Mouse (Mus musculus) R1 (cell line): ENCODE results near the gene Dlat.

ENCODE experiments used
- DNase-seq: peaks from one replicate; pipeline ENCODE4 v3.0.0-alpha.2; 2018; ENCODE audit warnings: low read depth, low spot score

Gene Dlat

GRCm38 (mm10) chr9:50659392-50660217 lies at the start of gene Dlat:
TSS of gene Dlat (minus strand) at chr9:50659780.
- peak; percentile 91 for DNase-seq

- peak; percentile 40 for DNase-seq
Observed at GRCm38 (mm10) chr9:50709108-50709507, 49.5 kb upstream of the Dlat start.

- DNase-seq, result no peak
Observed at GRCm38 (mm10) chr9:50704907-50705306, 45.3 kb upstream of the Dlat start.

GRCm38 (mm10) chr9:50700921-50701691 lies 41.5 kb upstream of the Dlat start:
- peak; percentile 34 for DNase-seq

- peak; percentile 23 for DNase-seq
Observed at GRCm38 (mm10) chr9:50698418-50699409, 39.1 kb upstream of the Dlat start.

GRCm38 (mm10) chr9:50697706-50698041 lies 38.1 kb upstream of the Dlat start:
- DNase-seq, result peak; percentile 90

- DNase-seq, result no peak
Observed at GRCm38 (mm10) chr9:50696851-50697705, 37.5 kb upstream of the Dlat start.

GRCm38 (mm10) chr9:50695153-50695552 lies 35.6 kb upstream of the Dlat start:
- no peak for DNase-seq

GRCm38 (mm10) chr9:50693631-50694030 lies 34.1 kb upstream of the Dlat start:
- DNase-seq, result peak; percentile 87

GRCm38 (mm10) chr9:50692626-50693580 lies 33.3 kb upstream of the Dlat start:
- peak; percentile 48 for DNase-seq

GRCm38 (mm10) chr9:50686866-50687652 lies 27.5 kb upstream of the Dlat start:
- no peak for DNase-seq

- no peak for DNase-seq
Observed at GRCm38 (mm10) chr9:50681727-50682126, 22.1 kb upstream of the Dlat start.

- DNase-seq, result no peak
Observed at GRCm38 (mm10) chr9:50679406-50679805, 19.8 kb upstream of the Dlat start.

- DNase-seq, result peak; percentile 73
Observed at GRCm38 (mm10) chr9:50674771-50675170, 15.2 kb upstream of the Dlat start.

GRCm38 (mm10) chr9:50670690-50671089 lies 11.1 kb upstream of the Dlat start:
- DNase-seq, result peak; percentile 82

- DNase-seq, result no peak
Observed at GRCm38 (mm10) chr9:50667579-50668498, 8.3 kb upstream of the Dlat start.

GRCm38 (mm10) chr9:50666442-50666841 lies 6.9 kb upstream of the Dlat start:
- DNase-seq, result no peak

- DNase-seq, result no peak
Observed at GRCm38 (mm10) chr9:50664826-50665225, 5.2 kb upstream of the Dlat start.
